Mouse (Mus musculus): Measurements from ENCODE around the gene Vps13d. TPM values are rescaled to one million over a fixed set of nuclear protein-coding genes. Genes with fewer than 3 reads are reported as not detected.

Gene Vps13d
- polyA plus RNA-seq, 1 experiment from 2014 or later: 76.6 TPM

DNA sequence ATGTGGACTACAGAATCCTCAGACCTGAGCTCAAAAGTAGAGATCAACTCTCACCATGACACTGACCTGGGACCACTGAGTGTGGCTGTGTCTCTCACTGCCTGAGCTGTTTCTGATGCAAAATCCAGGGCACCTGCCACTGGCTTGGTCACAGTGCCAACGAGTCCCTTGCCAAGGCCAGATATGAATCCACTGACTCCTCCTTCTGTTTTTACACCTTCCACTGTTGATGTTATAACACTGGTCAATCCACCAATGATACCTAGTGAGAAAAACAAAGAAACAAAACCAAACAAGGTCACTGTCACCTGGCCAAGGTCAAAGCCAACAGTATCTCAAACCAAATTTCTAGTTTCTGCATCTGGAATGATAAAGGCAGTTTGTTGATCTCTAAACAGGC lies 178.1 kb downstream of the Vps13d start:
- H3K36me3 ChIP-seq (ENCODE audit: inconsistent target): 0 out of 2 replicates have a peak, but pooled peaks cover 8% of the 10 kb centered on the region
- peak overlapping the region; percentile 99 for H3K27ac ChIP-seq
- H3K4me3 ChIP-seq (ENCODE audit: inconsistent target): no peak overlapping the region

DNA sequence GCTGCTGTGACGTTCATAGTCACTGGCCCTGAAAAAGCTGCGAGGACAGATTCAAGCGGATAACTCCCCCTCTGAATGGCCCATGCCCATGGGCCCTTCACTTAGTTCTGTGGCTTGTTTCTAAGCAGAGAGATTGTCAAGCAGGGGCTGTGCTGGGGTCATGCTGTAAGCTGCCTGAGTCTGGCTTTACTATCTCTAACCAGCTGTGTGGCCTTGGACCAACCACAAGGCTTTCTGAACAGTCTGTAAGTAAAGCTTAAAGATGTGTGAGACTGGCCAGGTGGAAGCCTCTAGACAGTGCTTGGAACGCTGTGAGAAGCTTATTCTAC lies 180.2 kb downstream of the Vps13d start:
- Histone ChIP-seq H3K79me2 (ENCODE audit: inconsistent target) (no peaks in the 10 kb centered on the region), H3K36me3 (ENCODE audit: inconsistent target) (0 out of 2 replicates have a peak, but pooled peaks cover 15% of the 10 kb centered on the region), H3K4me3 (ENCODE audit: inconsistent target) (no peak overlapping the region), H3K27ac (no peak overlapping the region)
- 94% methylated on average over 4 of the region's 4 CpGs for WGBS (ENCODE audit: missing documents)

More for the DNA sequence above, 178.1 kb downstream of the Vps13d start:
- peaks cover 5% of the 10 kb centered on the region; the same call in 1 of the 2 replicates for H3K79me2 ChIP-seq (ENCODE audit: inconsistent target)
- WGBS (ENCODE audit: missing documents): 75% methylated on average over 1 of the region's 1 CpGs

DNA sequence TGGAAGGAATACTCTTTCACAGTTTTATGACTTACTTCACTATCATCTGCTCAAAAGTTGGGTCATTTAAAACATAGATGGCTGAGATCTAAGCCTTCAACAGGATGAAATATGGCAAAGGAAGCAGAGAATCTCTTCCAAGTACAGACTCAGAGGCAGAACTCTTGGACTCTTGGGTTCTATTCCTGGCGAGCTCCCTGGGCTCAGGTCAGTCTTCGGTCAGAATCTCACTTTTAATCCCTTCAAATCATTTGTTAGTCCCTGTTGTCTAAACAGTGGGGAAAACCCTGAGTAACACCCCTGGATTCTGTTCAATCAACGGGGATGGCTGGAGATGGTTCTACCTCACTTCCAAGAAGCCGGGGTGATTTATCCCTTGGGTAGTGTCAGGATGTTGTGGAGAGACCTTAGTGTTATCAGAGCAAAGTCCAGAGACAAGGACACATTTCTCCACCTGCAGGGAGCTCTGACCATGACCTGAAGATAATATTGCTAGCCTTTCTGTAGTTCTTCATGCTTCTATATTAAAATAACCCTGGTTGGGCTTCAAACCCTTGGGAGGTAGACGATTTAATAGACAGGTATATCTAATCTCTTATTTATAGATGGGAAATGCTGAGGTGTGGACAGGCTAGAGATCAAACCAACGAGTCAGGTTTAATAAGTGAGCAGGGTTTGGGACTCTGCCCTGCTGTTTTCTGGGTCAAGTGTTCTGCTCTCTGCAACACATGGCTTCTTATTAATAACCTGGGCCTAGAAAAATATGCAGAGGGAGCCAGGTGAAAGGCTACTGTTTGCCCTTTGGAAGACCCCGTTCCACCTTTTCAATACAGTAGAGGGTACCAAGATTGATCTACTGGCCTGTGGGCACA lies 180.8 kb downstream of the Vps13d start:
- 92% methylated on average over 7 of the region's 7 CpGs for WGBS (ENCODE audit: missing documents)
- Histone ChIP-seq H3K79me2 (ENCODE audit: inconsistent target) (no peaks in the 10 kb centered on the region), H3K27ac (peak overlapping the region; percentile 69), H3K36me3 (ENCODE audit: inconsistent target) (0 out of 2 replicates have a peak, but pooled peaks cover 15% of the 10 kb centered on the region), H3K4me3 (ENCODE audit: inconsistent target) (no peak overlapping the region)

DNA sequence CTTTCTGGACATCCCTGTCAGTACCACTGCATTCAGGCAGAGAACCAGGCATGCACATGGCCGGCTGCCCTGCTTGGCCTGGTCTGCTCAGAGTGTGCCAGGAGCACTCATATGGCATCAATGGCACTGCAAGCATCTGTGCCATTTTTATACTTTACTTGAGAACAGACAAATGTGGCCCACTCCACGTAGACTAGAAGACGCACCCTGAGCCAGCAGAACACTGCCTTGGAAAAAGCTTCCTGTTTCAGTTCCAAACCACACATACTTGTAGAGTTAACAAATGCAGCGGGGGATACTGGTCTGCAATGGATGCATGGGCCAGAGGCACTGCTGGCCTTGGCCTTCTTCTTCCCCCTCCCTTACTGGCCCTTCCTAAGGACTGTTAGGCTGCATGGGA lies 181.6 kb downstream of the Vps13d start:
- Histone ChIP-seq H3K36me3 (ENCODE audit: inconsistent target) (0 out of 2 replicates have a peak, but pooled peaks cover 15% of the 10 kb centered on the region), H3K4me3 (ENCODE audit: inconsistent target) (no peak overlapping the region), H3K27ac (peak overlapping the region; percentile 69), H3K79me2 (ENCODE audit: inconsistent target) (no peaks in the 10 kb centered on the region)
- 37% methylated on average over 4 of the region's 4 CpGs for WGBS (ENCODE audit: missing documents)

DNA sequence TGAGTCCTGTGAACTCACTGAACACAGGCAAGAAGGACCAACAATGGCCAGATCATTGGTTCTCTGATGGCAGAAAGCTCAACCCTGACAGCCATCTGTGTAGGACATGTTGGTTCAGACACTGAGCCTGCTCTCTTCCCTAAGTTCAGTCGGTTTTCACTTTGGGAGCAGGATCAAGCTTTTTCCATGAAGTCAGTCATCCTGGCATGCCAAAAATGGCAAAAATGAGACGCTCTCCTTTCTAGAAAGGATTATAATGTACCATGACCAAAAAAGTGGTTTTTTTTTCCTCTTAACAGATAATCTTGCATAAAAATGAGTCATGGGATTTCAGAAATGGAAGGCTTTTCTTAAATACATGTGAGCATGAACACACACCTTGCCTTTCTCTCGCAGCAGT lies 183.6 kb downstream of the Vps13d start:
- H3K79me2 ChIP-seq (ENCODE audit: inconsistent target): no peaks in the 10 kb centered on the region
- 100% methylated on average over 3 of the region's 3 CpGs for WGBS (ENCODE audit: missing documents)
- 0 out of 2 replicates have a peak, but pooled peaks cover 15% of the 10 kb centered on the region for H3K36me3 ChIP-seq (ENCODE audit: inconsistent target)
- no peak overlapping the region for H3K4me3 ChIP-seq (ENCODE audit: inconsistent target)
- H3K27ac ChIP-seq: no peak overlapping the region

DNA sequence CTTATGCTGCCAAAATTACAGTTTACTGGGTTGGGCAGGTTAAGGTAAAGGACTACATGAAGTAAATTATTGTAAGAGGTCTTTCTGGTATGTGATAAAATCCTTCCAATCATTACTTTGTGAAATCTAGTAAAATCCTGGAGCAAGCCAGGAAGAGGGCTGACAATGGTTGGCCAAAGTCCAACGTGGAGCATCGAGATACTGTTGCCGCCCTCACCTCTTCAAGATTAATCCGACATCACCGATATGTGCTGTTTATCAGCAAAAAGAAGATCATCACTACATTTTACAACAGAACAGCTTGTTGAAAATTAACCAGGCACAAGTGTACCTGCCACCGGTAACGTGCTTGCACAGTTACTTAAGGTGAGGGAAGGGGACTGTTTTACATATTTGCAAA lies 184.9 kb downstream of the Vps13d start:
- Histone ChIP-seq H3K36me3 (ENCODE audit: inconsistent target) (0 out of 2 replicates have a peak, but pooled peaks cover 12% of the 10 kb centered on the region), H3K79me2 (ENCODE audit: inconsistent target) (no peaks in the 10 kb centered on the region), H3K27ac (no peak overlapping the region), H3K4me3 (ENCODE audit: inconsistent target) (no peak overlapping the region)
- 92% methylated on average over 7 of the region's 7 CpGs for WGBS (ENCODE audit: missing documents)

DNA sequence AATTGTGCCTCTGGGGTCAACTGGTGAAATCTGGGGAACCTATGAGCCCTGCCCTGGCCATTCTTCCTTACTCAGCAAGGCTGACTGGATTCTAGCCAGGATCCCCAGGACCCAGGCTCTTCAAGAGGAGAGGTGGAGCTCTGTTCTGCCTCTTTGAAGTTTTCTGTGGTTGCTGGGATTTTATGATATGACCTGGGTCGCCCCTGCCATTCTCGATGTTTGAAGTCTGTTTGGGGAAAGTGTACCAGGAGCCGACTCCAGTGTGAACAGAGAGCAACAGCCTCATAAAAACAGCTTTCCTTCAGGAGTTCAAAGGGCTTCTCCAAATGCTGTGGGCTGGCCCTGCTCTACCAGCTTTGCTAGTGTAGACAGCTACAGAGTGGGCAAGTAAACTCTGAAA lies 185.4 kb downstream of the Vps13d start:
- Histone ChIP-seq H3K27ac (no peak overlapping the region), H3K36me3 (ENCODE audit: inconsistent target) (0 out of 2 replicates have a peak, but pooled peaks cover 7% of the 10 kb centered on the region), H3K79me2 (ENCODE audit: inconsistent target) (no peaks in the 10 kb centered on the region), H3K4me3 (ENCODE audit: inconsistent target) (no peak overlapping the region)
- 77% methylated on average over 3 of the region's 3 CpGs for WGBS (ENCODE audit: missing documents)

DNA sequence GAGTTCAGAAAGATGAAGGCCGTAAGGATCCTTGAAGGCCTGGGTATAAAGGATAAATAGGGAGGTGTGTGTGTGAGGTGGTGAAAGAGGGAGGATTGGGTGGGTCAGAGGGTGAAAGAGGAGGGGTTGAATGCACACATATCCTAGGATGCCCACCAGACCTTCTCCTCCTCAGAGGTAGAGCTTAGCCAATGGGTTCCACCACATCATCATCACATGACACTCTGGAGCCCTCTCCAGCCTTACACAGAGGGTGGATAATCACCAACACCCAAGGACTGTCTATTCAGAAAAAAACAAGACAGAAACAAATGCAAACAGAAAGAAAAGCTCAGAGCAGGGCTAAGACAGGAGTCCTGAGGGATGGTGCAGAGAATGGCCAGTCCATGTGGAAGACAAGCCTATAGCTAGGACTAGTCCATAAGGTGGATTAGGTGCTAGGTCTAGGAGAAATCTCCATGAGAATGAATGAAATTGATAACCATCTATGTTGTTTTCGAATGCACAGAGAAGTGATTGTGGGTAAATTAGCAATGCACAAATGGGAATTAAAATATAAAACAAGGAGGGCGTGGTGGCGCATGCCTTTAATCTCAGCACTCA lies 188.8 kb downstream of the Vps13d start:
- Histone ChIP-seq H3K36me3 (ENCODE audit: inconsistent target) (0 out of 2 replicates have a peak, but pooled peaks cover 2% of the 10 kb centered on the region), H3K79me2 (ENCODE audit: inconsistent target) (no peaks in the 10 kb centered on the region), H3K27ac (no peak overlapping the region), H3K4me3 (ENCODE audit: inconsistent target) (no peak overlapping the region)
- WGBS (ENCODE audit: missing documents): 91% methylated on average over 4 of the region's 4 CpGs

DNA sequence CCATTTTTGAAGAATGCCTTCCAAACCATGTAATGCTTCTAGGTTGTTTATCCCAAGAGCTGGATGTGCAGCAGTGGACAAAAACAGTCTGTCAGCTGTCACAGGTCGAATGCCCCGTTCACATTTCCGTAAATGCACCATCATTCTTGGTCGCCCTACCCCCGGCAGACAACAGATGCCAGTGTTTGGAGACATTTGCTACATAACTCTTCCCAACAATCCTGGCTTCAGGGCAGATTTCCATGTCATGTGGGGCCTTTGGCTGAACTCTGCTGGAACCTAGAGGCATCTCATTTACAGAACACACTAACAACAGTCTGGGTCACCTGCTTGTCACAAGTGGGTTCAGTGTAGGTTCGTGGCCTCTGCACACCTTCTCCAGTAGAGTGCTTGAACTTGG lies 190.6 kb downstream of the Vps13d start:
- H3K79me2 ChIP-seq (ENCODE audit: inconsistent target): no peaks in the 10 kb centered on the region
- WGBS (ENCODE audit: missing documents): 98% methylated on average over 6 of the region's 6 CpGs
- H3K27ac ChIP-seq: no peak overlapping the region
- no peaks in the 10 kb centered on the region for H3K36me3 ChIP-seq (ENCODE audit: inconsistent target)
- no peak overlapping the region for H3K4me3 ChIP-seq (ENCODE audit: inconsistent target)

DNA sequence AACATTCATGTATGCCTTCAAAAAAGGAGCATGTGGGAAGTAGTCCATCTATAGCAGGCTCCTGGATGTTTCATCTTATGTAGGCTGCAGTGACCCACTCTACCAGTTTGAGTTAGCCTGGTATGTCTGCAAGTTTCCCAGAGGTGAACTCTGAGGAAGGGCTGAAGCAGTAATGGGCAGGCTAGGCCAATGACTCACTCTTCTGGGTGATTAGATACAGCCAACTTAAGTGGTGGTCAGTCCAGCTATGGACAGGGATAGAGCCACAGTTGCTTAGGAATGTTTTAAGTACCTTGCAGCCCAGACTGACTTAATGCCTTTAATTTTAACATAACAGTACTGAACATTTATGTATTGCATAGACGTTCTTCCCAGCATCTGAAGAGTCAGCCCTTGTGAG lies 192.1 kb downstream of the Vps13d start:
- no peaks in the 10 kb centered on the region for H3K79me2 ChIP-seq (ENCODE audit: inconsistent target)
- H3K4me3 ChIP-seq (ENCODE audit: inconsistent target): no peak overlapping the region
- no peaks in the 10 kb centered on the region for H3K36me3 ChIP-seq (ENCODE audit: inconsistent target)
- WGBS (ENCODE audit: missing documents): 100% methylated on average over 1 of the region's 1 CpGs
- H3K27ac ChIP-seq: no peak overlapping the region

DNA sequence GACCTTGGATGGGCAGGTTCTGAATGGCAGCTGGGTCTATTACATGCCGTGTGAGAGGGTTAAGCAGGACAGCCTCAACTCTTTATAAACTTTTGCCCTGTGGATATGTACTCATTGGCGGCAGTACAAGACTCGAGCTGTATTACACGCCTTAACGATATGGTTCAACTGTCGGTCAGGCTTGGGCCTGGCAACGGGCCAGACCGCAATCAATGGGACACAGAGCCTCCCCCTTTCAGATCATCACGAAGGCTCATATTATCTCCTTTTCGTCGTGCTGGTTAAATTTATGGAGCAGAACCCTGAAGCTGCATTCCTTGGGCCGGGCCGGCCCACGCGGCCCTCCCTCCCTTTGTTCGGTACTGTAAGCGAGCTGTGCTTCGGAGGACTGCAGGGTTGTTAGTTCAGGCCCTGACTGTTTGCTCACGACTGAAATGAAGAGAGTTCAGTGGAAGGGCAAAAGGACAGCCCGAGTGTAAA lies 194.9 kb downstream of the Vps13d start:
- H3K4me3 ChIP-seq (ENCODE audit: inconsistent target): no peak overlapping the region
- WGBS (ENCODE audit: missing documents): 70% methylated on average over 19 of the region's 20 CpGs
- H3K36me3 ChIP-seq (ENCODE audit: inconsistent target): no peaks in the 10 kb centered on the region
- H3K79me2 ChIP-seq (ENCODE audit: inconsistent target): no peaks in the 10 kb centered on the region; the same call in 1 of the 2 replicates
- peak overlapping the region; percentile 100 for H3K27ac ChIP-seq

DNA sequence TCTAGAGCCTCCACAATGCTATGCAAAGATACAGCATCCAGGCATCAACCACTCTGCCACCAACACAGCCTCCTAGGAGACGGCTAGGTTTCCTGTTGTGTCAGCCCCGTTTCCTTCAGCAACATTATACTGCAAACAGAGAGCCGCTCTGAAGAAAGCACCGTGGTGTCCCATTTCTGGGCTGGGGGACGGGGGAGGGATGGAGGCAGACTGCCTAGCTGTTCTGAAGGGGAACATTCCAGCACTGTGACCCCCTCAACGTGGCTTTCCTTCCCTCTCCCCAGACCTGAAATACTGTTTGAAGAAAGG lies 195.3 kb downstream of the Vps13d start:
- 39% methylated on average over 6 of the region's 6 CpGs for WGBS (ENCODE audit: missing documents)
- Histone ChIP-seq H3K79me2 (ENCODE audit: inconsistent target) (no peaks in the 10 kb centered on the region; the same call in 1 of the 2 replicates), H3K36me3 (ENCODE audit: inconsistent target) (no peaks in the 10 kb centered on the region), H3K4me3 (ENCODE audit: inconsistent target) (no peak overlapping the region), H3K27ac (peak overlapping the region; percentile 100)

DNA sequence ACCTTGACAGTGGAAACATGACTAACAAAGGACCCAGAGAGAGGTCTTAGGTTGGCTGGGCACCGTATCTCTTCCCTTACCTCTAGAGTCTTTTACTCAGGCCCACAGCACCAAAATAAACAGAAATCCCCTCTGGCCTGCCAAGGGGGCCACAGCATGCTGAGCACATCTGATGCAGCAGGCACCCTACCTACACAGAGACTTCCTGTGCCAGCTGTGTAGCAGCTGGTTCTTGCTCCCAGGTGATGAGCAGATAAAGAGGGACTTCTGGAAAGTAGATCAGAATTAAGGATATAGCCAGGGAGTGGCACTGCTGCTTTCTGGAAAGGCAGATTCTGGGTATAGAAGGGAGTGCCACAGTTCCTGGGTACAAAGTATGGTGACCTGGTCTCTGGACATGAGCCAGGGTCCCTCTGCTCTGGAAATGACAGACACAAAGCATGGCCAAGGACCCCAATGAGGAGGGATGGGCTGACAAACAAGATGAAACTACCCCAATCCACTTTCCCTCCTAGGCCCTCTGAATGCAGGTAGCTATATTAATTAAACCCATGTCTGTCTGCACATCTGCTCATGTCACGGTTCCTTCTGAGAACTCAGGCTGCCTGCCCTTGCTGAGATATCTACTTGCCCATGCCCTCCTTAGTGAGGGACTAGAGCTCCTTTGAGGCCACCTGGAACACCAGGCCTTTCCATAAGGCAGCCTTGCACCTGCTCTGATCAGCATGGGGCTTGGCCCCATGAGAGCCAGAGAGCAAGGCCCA lies 195.8 kb downstream of the Vps13d start:
- Histone ChIP-seq H3K79me2 (ENCODE audit: inconsistent target) (peaks cover 5% of the 10 kb centered on the region; the same call in 1 of the 2 replicates), H3K36me3 (ENCODE audit: inconsistent target) (no peaks in the 10 kb centered on the region), H3K27ac (peak overlapping the region; percentile 100), H3K4me3 (ENCODE audit: inconsistent target) (no peak overlapping the region)
- WGBS (ENCODE audit: missing documents): 76% methylated on average over 2 of the region's 2 CpGs

DNA sequence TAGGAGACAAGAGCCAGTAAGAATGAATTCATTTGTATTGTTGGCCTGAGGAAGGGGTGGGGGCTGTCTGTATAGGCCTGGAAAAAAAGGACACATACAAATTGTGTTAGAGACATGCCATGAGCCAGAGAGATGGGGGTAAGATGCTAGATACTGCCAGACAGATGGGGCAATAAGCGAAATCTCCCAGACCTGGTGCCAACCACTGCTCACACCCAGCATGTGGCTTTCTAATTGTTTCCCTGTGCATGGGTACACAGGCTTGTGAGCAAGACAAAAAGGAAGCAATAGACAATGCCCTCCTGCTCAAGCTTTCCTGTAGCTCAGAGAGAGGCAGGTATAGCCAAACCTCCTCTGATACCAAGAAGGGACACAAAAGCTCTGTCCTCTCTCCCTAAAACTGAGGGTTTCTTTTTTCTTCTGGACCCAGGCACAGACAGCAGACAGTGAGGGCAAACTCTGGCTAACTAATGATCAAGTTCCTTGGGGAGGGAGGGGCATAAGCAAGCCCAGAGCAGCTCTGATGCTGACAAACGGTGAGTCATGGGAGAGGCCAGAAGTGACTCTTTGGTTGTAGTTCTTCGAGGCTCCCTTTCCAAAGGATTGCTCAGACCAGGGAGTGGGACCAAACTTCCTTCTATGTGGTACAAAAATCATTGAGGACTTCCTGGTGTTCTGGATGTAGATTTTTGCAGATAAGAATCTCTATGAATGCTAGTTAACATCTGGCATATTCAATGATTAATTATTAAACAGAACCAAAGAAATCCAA lies 196.7 kb downstream of the Vps13d start:
- 22% methylated on average over 3 of the region's 3 CpGs for WGBS (ENCODE audit: missing documents)
- peak overlapping the region; percentile 100 for H3K27ac ChIP-seq
- H3K36me3 ChIP-seq (ENCODE audit: inconsistent target): no peaks in the 10 kb centered on the region
- no peak overlapping the region for H3K4me3 ChIP-seq (ENCODE audit: inconsistent target)
- peaks cover 6% of the 10 kb centered on the region; the same call in 1 of the 2 replicates for H3K79me2 ChIP-seq (ENCODE audit: inconsistent target)
